ENCODE assay signal across 9 mouse cellular contexts in genomic region chr12:104557761-104558160, GRCm38 (mm10).
DNase-seq lines count a peak whose midpoint lies in the region; ATAC-seq lines count a peak whose summit lies in the region.
"Had no signal": no experiment of that assay in that cellular context is flagged by ENCODE, and none has a peak within 500 bp of the region (broad histone marks: within the 10 kb centered on the region; RNA-seq: fewer than 3 reads in every experiment).

No protein-coding gene starts in this region.

- peaks cover 10% of the 10 kb centered on the region for H3K27me3 ChIP-seq in heart, embryonic 15.5 days
- H3K27me3 ChIP-seq in midbrain, embryonic 14.5 days (ENCODE audit: control insufficient read depth, insufficient read depth, low read length), result no peaks in the 10 kb centered on the region

- no peak overlapping the region for H3K4me3 ChIP-seq in heart, embryonic 15.5 days
- no peak overlapping the region for H3K4me3 ChIP-seq in midbrain, embryonic 14.5 days (replicated peaks; ENCODE audit: low read depth, low read length)
- H3K4me3 ChIP-seq: erythroblast, embryonic 14.5 days had no signal

- ATAC-seq in heart, embryonic 15.5 days (replicated peaks; ENCODE audit: insufficient number of reproducible peaks, insufficient read depth, low FRiP score, low read depth), result 0 out of 2 replicates have a peak, but pooled peaks have one; percentile 32
- ATAC-seq in erythroblast, adult 5-6 weeks (replicated peaks; ENCODE audit: low FRiP score, poor library complexity, severe bottlenecking), result no peak
- ATAC-seq in midbrain, embryonic 14.5 days (ENCODE audit: low FRiP score, low TSS enrichment), result no peak

- no peak overlapping the region for H3K4me2 ChIP-seq in heart, embryonic 15.5 days
- H3K4me2 ChIP-seq in midbrain, embryonic 14.5 days (ENCODE audit: low read length), result no peak overlapping the region

- 35% methylated on average over 4 of the region's 4 CpGs for WGBS in heart, embryonic 15.5 days
- 68% methylated on average over 4 of the region's 4 CpGs for WGBS in midbrain, embryonic 14.5 days

- intact Hi-C loops in left cerebral cortex, postnatal 25 days (cut with DNase I), result no loop called here

- no peak overlapping the region for H3K27ac ChIP-seq in heart, embryonic 15.5 days
- H3K27ac ChIP-seq in midbrain, embryonic 14.5 days (replicated peaks; ENCODE audit: low read depth, low read length), result no peak overlapping the region

- DNase-seq in kidney, postnatal 10 days, result peak; percentile 12
- DNase-seq in kidney, adult 11 months, result no peak
- peak; percentile 90 to 92 for DNase-seq in cerebellum, postnatal 25 days
- peak; percentile 21 to 57 for DNase-seq in left cerebral cortex, postnatal 25 days (ENCODE audit: low spot score in 2 of 2)
- DNase-seq in midbrain, embryonic 14.5 days, result no peak
- no peak for DNase-seq in kidney, adult 18-20 months

- H3K9me3 ChIP-seq in heart, embryonic 15.5 days (replicated peaks), result no peaks in the 10 kb centered on the region
- H3K9me3 ChIP-seq in midbrain, embryonic 14.5 days (ENCODE audit: control insufficient read depth, low read length), result no peaks in the 10 kb centered on the region

- H3K4me1 ChIP-seq in heart, embryonic 15.5 days (replicated peaks), result 0 out of 2 replicates have a peak, but pooled peaks cover 15% of the 10 kb centered on the region
- H3K4me1 ChIP-seq in midbrain, embryonic 14.5 days (ENCODE audit: control insufficient read depth, insufficient read depth, low read length), result 0 out of 2 replicates have a peak, but pooled peaks cover 6% of the 10 kb centered on the region

- H3K36me3 ChIP-seq in heart, embryonic 15.5 days, result no peaks in the 10 kb centered on the region
- no peaks in the 10 kb centered on the region for H3K36me3 ChIP-seq in midbrain, embryonic 14.5 days (ENCODE audit: control insufficient read depth, insufficient read depth, low read length)

- H3K9ac ChIP-seq in heart, embryonic 15.5 days, result no peak overlapping the region
- H3K9ac ChIP-seq in midbrain, embryonic 14.5 days (replicated peaks; ENCODE audit: low read length), result no peak overlapping the region

Comparison
In these comparisons a context has a peak if more than half of its experiments do, and no peak if none do; other contexts are left out.
1. DNase-seq: peak in kidney, postnatal 10 days (single experiment), cerebellum, postnatal 25 days (2 of 2) and left cerebral cortex, postnatal 25 days (2 of 2); none in kidney, adult 11 months (single experiment), midbrain, embryonic 14.5 days (single experiment) and kidney, adult 18-20 months (single experiment).